Mouse (Mus musculus) MEL (cell line): ENCODE data around the gene Mfsd2a. TPM values are rescaled to one million over a fixed set of nuclear protein-coding genes. Genes with fewer than 3 reads are reported as not detected.

Experiments used
- DNase-seq: peaks from one replicate; pipeline ENCODE4 v3.0.0; 2011; ENCODE audit warnings: low read depth, low spot score
- H3K27ac ChIP-seq: 2 replicates; pipeline ENCODE4 v1.5.1; 2012; ENCODE audit warnings: low read depth, mild to moderate bottlenecking, control low read depth, low read length, moderate library complexity; ENCODE audit not compliant: control insufficient read depth
- H3K27me3 ChIP-seq, 2 experiments: fragments of 150-350 bp in 1 of 2; sonication (generic) in 1 of 2; 2 replicates each; pipeline ENCODE4 v1.6.1; 2012; ENCODE audit warnings: low read length in 2 of 2, mild to moderate bottlenecking in 2 of 2, improper control_type of control experiment in 1 of 2, moderate library complexity in 1 of 2; ENCODE audit not compliant: insufficient read depth in 2 of 2, control insufficient read depth in 1 of 2
- H3K36me3 ChIP-seq, 2 experiments: 2 replicates each; pipeline ENCODE4 v1.6.1; 2012 to 2014; ENCODE audit warnings: low read length in 2 of 2, improper control_type of control experiment in 1 of 2, inconsistent platforms in 1 of 2, mild to moderate bottlenecking in 1 of 2; ENCODE audit not compliant: insufficient read depth in 2 of 2, control insufficient read depth in 1 of 2
- H3K4me1 ChIP-seq, 2 experiments: fragments of 150-350 bp in 1 of 2; sonication (generic) in 1 of 2; 2 replicates each; pipeline ENCODE4 v1.6.1; 2012; ENCODE audit warnings: low read length in 2 of 2, improper control_type of control experiment in 1 of 2, mild to moderate bottlenecking in 1 of 2; ENCODE audit not compliant: insufficient read depth in 2 of 2, control insufficient read depth in 1 of 2
- H3K4me3 ChIP-seq, 2 experiments: fragments of 150-350 bp in 1 of 2; sonication (generic) in 1 of 2; 2 replicates each; pipeline ENCODE4 v1.5.1; 2012; ENCODE audit warnings: low read depth in 2 of 2, low read length in 2 of 2, mild to moderate bottlenecking in 2 of 2, moderate library complexity in 2 of 2, control low read depth in 1 of 2, improper control_type of control experiment in 1 of 2; ENCODE audit not compliant: control insufficient read depth in 1 of 2, insufficient read depth in 1 of 2
- H3K79me2 ChIP-seq: 2 replicates; pipeline ENCODE4 v1.6.1; 2012; ENCODE audit warnings: mild to moderate bottlenecking, low read length, moderate library complexity; ENCODE audit not compliant: control insufficient read depth, poor library complexity, insufficient read depth
- H3K9ac ChIP-seq: 2 replicates; pipeline ENCODE4 v1.6.1; 2012; ENCODE audit warnings: low read depth, mild to moderate bottlenecking, control low read depth, low read length, moderate library complexity; ENCODE audit not compliant: control insufficient read depth, poor library complexity, severe bottlenecking
- H3K9me3 ChIP-seq: fragments of 150-350 bp; sonication (generic); replicated peaks from 2 replicates; pipeline ENCODE4 v1.6.1; 2012; ENCODE audit warnings: mild to moderate bottlenecking, low read length, improper control_type of control experiment, moderate library complexity; ENCODE audit not compliant: insufficient read depth
- BHLHE40 ChIP-seq: IDR thresholded peaks from 2 replicates; pipeline ENCODE4 v1.6.1; 2012; ENCODE audit warnings: low read depth, mild to moderate bottlenecking, inconsistent platforms, low read length, improper control_type of control experiment, borderline replicate concordance
- CHD1 ChIP-seq: IDR thresholded peaks from 2 replicates; pipeline ENCODE4 v1.6.1; 2012; ENCODE audit warnings: low read depth, mild to moderate bottlenecking, inconsistent platforms, low read length, improper control_type of control experiment
- CHD2 ChIP-seq: IDR thresholded peaks from 2 replicates; pipeline ENCODE4 v1.6.1; 2011; ENCODE audit warnings: low read length, improper control_type of control experiment
- CTCF ChIP-seq, 3 experiments: IDR thresholded peaks in 2 of 3; conservative IDR thresholded peaks in 1 of 3; 2 replicates each; pipeline ENCODE4 v1.5.1; 2011 to 2012; ENCODE audit warnings: low read length in 3 of 3, low read depth in 2 of 3, mild to moderate bottlenecking in 2 of 3, improper control_type of control experiment in 1 of 3, inconsistent platforms in 1 of 3, mixed read lengths in 1 of 3, moderate library complexity in 1 of 3; ENCODE audit not compliant: control insufficient read depth in 1 of 3, insufficient read depth in 1 of 3, poor library complexity in 1 of 3, severe bottlenecking in 1 of 3
- EP300 ChIP-seq, 2 experiments: IDR thresholded peaks; 2 replicates each; pipeline ENCODE4 v1.6.1; 2011; ENCODE audit warnings: improper control_type of control experiment in 2 of 2, low read length in 2 of 2, low read depth in 1 of 2, mild to moderate bottlenecking in 1 of 2
- ETS1 ChIP-seq: IDR thresholded peaks from 2 replicates; pipeline ENCODE4 v1.6.1; 2012; ENCODE audit warnings: low read depth, mild to moderate bottlenecking, inconsistent platforms, low read length, improper control_type of control experiment, moderate library complexity
- HCFC1 ChIP-seq: IDR thresholded peaks from 2 replicates; pipeline ENCODE4 v1.6.1; 2012; ENCODE audit warnings: low read depth, mild to moderate bottlenecking, inconsistent platforms, low read length, improper control_type of control experiment, moderate library complexity
- JUND ChIP-seq: IDR thresholded peaks from 2 replicates; pipeline ENCODE4 v1.6.1; 2011; ENCODE audit warnings: low read depth, mild to moderate bottlenecking, improper control_type of control experiment, low read length
- KAT2A ChIP-seq: conservative IDR thresholded peaks from 2 replicates; pipeline ENCODE4 v1.6.1; 2012; ENCODE audit warnings: low read depth, low read length, improper control_type of control experiment, inconsistent platforms
- MAFK ChIP-seq: IDR thresholded peaks from 2 replicates; pipeline ENCODE4 v1.6.1; 2011; ENCODE audit warnings: low read depth, mild to moderate bottlenecking, low read length, improper control_type of control experiment, borderline replicate concordance
- MAX ChIP-seq: IDR thresholded peaks from 2 replicates; pipeline ENCODE4 v1.6.1; 2011; ENCODE audit warnings: low read length, improper control_type of control experiment
- MXI1 ChIP-seq: IDR thresholded peaks from 2 replicates; pipeline ENCODE4 v1.6.1; 2011; ENCODE audit warnings: mild to moderate bottlenecking, low read depth, low read length, improper control_type of control experiment
- MYC ChIP-seq: IDR thresholded peaks from 2 replicates; pipeline ENCODE4 v1.6.1; 2011; ENCODE audit warnings: low read depth, mild to moderate bottlenecking, low read length, improper control_type of control experiment, moderate library complexity
- RAD21 ChIP-seq: IDR thresholded peaks from 2 replicates; pipeline ENCODE4 v1.6.1; 2011; ENCODE audit warnings: mild to moderate bottlenecking, low read depth, low read length, improper control_type of control experiment
- TBP ChIP-seq: IDR thresholded peaks from 2 replicates; pipeline ENCODE4 v1.8.0; 2011; ENCODE audit warnings: low read depth, low read length, improper control_type of control experiment
- UBTF ChIP-seq: IDR thresholded peaks from 2 replicates; pipeline ENCODE4 v1.6.1; 2012; ENCODE audit warnings: low read depth, mild to moderate bottlenecking, inconsistent platforms, low read length, improper control_type of control experiment, moderate library complexity, borderline replicate concordance; ENCODE audit not compliant: insufficient read depth
- USF2 ChIP-seq, 2 experiments: IDR thresholded peaks; 2 replicates each; pipeline ENCODE4 v1.6.1; 2011 to 2012; ENCODE audit warnings: improper control_type of control experiment in 2 of 2, low read length in 2 of 2, borderline replicate concordance in 1 of 2, inconsistent platforms in 1 of 2, low read depth in 1 of 2, mild to moderate bottlenecking in 1 of 2; ENCODE audit not compliant: insufficient read depth in 1 of 2
- ZMIZ1 ChIP-seq: IDR thresholded peaks from 2 replicates; pipeline ENCODE4 v1.6.1; 2012; ENCODE audit warnings: low read depth, mild to moderate bottlenecking, inconsistent platforms, low read length, improper control_type of control experiment, moderate library complexity
- ZNF384 ChIP-seq: IDR thresholded peaks from 2 replicates; pipeline ENCODE4 v1.6.1; 2012; ENCODE audit warnings: low read depth, mild to moderate bottlenecking, inconsistent platforms, low read length, improper control_type of control experiment
- polyA plus RNA-seq, 2 experiments: library from polyadenylated mRNA; stranded (reverse) in 1 of 2; unstranded in 1 of 2; fragments of >175 nt in 1 of 2; fragments of >200 nt in 1 of 2; gene quantifications; 2 replicates each; pipeline versions ENCODE4 v1.2.1 to v1.2.4; 2012; ENCODE audit warnings: low replicate concordance in 2 of 2, low read depth in 1 of 2; ENCODE audit not compliant: insufficient read length in 2 of 2, insufficient read depth in 1 of 2, missing spikeins in 1 of 2
- total RNA-seq: library from RNA; depleted of rRNA; stranded (reverse); fragments of 300-350 nt; gene quantifications from 2 replicates; pipeline ENCODE4 v1.2.3, GENCODE M21; 2012

Mfsd2a gene
- total and polyA plus RNA-seq, 3 experiments, result 8.8 to 14.3 TPM; not detected in 1

- TF ChIP-seq JUND (no peak), ZMIZ1 (no peak), CHD2 (no peak), RAD21 (no peak), BHLHE40 (no peak), UBTF (no peak)
- Histone ChIP-seq H3K36me3 (peaks cover 0 to 2% of the 10 kb centered on the region in 2 experiments; a peak in 1 of 4 replicates), H3K4me1 (0 out of 4 replicates have a peak, but pooled peaks cover 0 to 5% of the 10 kb centered on the region in 2 experiments), H3K79me2 (no peaks in the 10 kb centered on the region), H3K27ac (no peak overlapping the region), H3K27me3 (peaks cover 0 to 2% of the 10 kb centered on the region in 2 experiments; a peak in 1 of 4 replicates), H3K4me3 (no peak overlapping the region), H3K9ac (no peak overlapping the region), H3K9me3 (no peaks in the 10 kb centered on the region)
- no peak for DNase-seq
Observed at GRCm38 (mm10) chr4:122981930-122982329, 20.9 kb upstream of the Mfsd2a start.

- Histone ChIP-seq H3K27me3 (peaks cover 0 to 2% of the 10 kb centered on the region in 2 experiments; a peak in 1 of 4 replicates), H3K79me2 (no peaks in the 10 kb centered on the region), H3K4me3 (no peak overlapping the region), H3K36me3 (peaks cover 0 to 2% of the 10 kb centered on the region in 2 experiments; a peak in 1 of 4 replicates), H3K9ac (no peak overlapping the region), H3K9me3 (no peaks in the 10 kb centered on the region), H3K4me1 (0 out of 4 replicates have a peak, but pooled peaks cover 0 to 5% of the 10 kb centered on the region in 2 experiments), H3K27ac (no peak overlapping the region)
- TF ChIP-seq KAT2A (no peak), MYC (no peak), TBP (no peak), ZMIZ1 (no peak), MAX (no peak), ZNF384 (no peak), JUND (no peak), CHD1 (no peak), EP300 (IDR thresholded peaks at IDR 0.05; ENCODE audit: low read depth in 1 of 2, low read length in 2 of 2) (no peak), CTCF (IDR thresholded peaks at IDR 0.05 in 2 of 3, conservative IDR thresholded peaks at IDR 0.05 in 1 of 3; ENCODE audit: control insufficient read depth in 1 of 3, insufficient read depth in 1 of 3, low read depth in 2 of 3, low read length in 3 of 3, poor library complexity in 1 of 3, severe bottlenecking in 1 of 3) (no peak), CHD2 (no peak), BHLHE40 (no peak), HCFC1 (no peak), UBTF (no peak), USF2 (IDR thresholded peaks at IDR 0.05; ENCODE audit: borderline replicate concordance in 1 of 2, insufficient read depth in 1 of 2, low read depth in 1 of 2, low read length in 2 of 2) (no peak), MXI1 (no peak), ETS1 (no peak), MAFK (no peak)
- DNase-seq, result no peak
Observed at GRCm38 (mm10) chr4:122981238-122981637, 20.2 kb upstream of the Mfsd2a start.
